Mouse (Mus musculus): ENCODE results near the gene Ehmt2. TPM values are rescaled to one million over a fixed set of nuclear protein-coding genes. Genes with fewer than 3 reads are reported as not detected.

Ehmt2 gene
- polyA plus RNA-seq, 1 experiment from 2014 or later, result 86.8 TPM

Small RNAs within 50 kb of the gene (microRNA-seq; reads per million reads assigned to microRNA genes)
- gene Mir6972, result not detected

Other genes starting within 250 kb of the Ehmt2 start
- gene Tnxb, start 227.9 kb upstream of the Ehmt2 start, polyA plus RNA-seq (2014; fragmentation: Nextera tagmentation; extraction: Ambion mirVana), result 0.23 and 0.32 TPM in 2 replicates
- not detected in 2 replicates for gene C4b, start 154.6 kb upstream of the Ehmt2 start, polyA plus RNA-seq (2014; fragmentation: Nextera tagmentation; extraction: Ambion mirVana)
- not detected in 2 replicates for gene Cyp21a1, start 93.9 kb upstream of the Ehmt2 start, polyA plus RNA-seq (2014; fragmentation: Nextera tagmentation; extraction: Ambion mirVana)
- 30.5 and 37.7 TPM in 2 replicates for gene Stk19, start 61.5 kb upstream of the Ehmt2 start, polyA plus RNA-seq (2014; fragmentation: Nextera tagmentation; extraction: Ambion mirVana)
- gene Dxo, start 61.5 kb upstream of the Ehmt2 start, polyA plus RNA-seq (2014; fragmentation: Nextera tagmentation; extraction: Ambion mirVana), result 59.4 and 67.7 TPM in 2 replicates
- 46.2 and 57.7 TPM in 2 replicates for gene Skiv2l, start 48.3 kb upstream of the Ehmt2 start, polyA plus RNA-seq (2014; fragmentation: Nextera tagmentation; extraction: Ambion mirVana)
- gene Nelfe, start 48.1 kb upstream of the Ehmt2 start, polyA plus RNA-seq (2014; fragmentation: Nextera tagmentation; extraction: Ambion mirVana), result 78.3 and 78.9 TPM in 2 replicates
- 1.3 and 2.0 TPM in 2 replicates for gene Cfb, start 36.0 kb upstream of the Ehmt2 start, polyA plus RNA-seq (2014; fragmentation: Nextera tagmentation; extraction: Ambion mirVana)
- 2.2 and 2.3 TPM in 2 replicates for gene Zbtb12, start 19.0 kb upstream of the Ehmt2 start, polyA plus RNA-seq (2014; fragmentation: Nextera tagmentation; extraction: Ambion mirVana)
- not detected in 2 replicates for gene Gm20547, start 16.4 kb upstream of the Ehmt2 start, polyA plus RNA-seq (2014; fragmentation: Nextera tagmentation; extraction: Ambion mirVana)
- 1.5 and 2.1 TPM in 2 replicates for gene C2, start 204 bp upstream of the Ehmt2 start, polyA plus RNA-seq (2014; fragmentation: Nextera tagmentation; extraction: Ambion mirVana)
- gene Slc44a4, start 16.0 kb downstream of the Ehmt2 start, polyA plus RNA-seq (2014; fragmentation: Nextera tagmentation; extraction: Ambion mirVana), result not detected in 2 replicates
- 27.4 and 30.1 TPM in 2 replicates for gene Neu1, start 32.8 kb downstream of the Ehmt2 start, polyA plus RNA-seq (2014; fragmentation: Nextera tagmentation; extraction: Ambion mirVana)
- gene Hspa1b, start 60.8 kb downstream of the Ehmt2 start, polyA plus RNA-seq (2014; fragmentation: Nextera tagmentation; extraction: Ambion mirVana), result 0.27 and 0.35 TPM in 2 replicates
- not detected in 2 replicates for gene Gm20481, start 71.4 kb downstream of the Ehmt2 start, polyA plus RNA-seq (2014; fragmentation: Nextera tagmentation; extraction: Ambion mirVana)
- gene Hspa1a, start 73.7 kb downstream of the Ehmt2 start, polyA plus RNA-seq (2014; fragmentation: Nextera tagmentation; extraction: Ambion mirVana), result 7.0 and 7.6 TPM in 2 replicates
- gene Hspa1l, start 74.2 kb downstream of the Ehmt2 start, polyA plus RNA-seq (2014; fragmentation: Nextera tagmentation; extraction: Ambion mirVana), result 1.6 and 2.8 TPM in 2 replicates
- gene Lsm2, start 83.4 kb downstream of the Ehmt2 start, polyA plus RNA-seq (2014; fragmentation: Nextera tagmentation; extraction: Ambion mirVana), result 89.1 and 89.5 TPM in 2 replicates
- gene Vars, start 102.5 kb downstream of the Ehmt2 start, polyA plus RNA-seq (2014; fragmentation: Nextera tagmentation; extraction: Ambion mirVana), result 51.4 and 56.9 TPM in 2 replicates
- 0.11 and 0.15 TPM in 2 replicates for gene Vwa7, start 118.1 kb downstream of the Ehmt2 start, polyA plus RNA-seq (2014; fragmentation: Nextera tagmentation; extraction: Ambion mirVana)
- 2.1 and 2.2 TPM in 2 replicates for gene Sapcd1, start 129.5 kb downstream of the Ehmt2 start, polyA plus RNA-seq (2014; fragmentation: Nextera tagmentation; extraction: Ambion mirVana)
- gene Msh5, start 148.3 kb downstream of the Ehmt2 start, polyA plus RNA-seq (2014; fragmentation: Nextera tagmentation; extraction: Ambion mirVana), result 1.9 and 2.2 TPM in 2 replicates
- 13.3 and 37.0 TPM in 2 replicates for gene Clic1, start 151.5 kb downstream of the Ehmt2 start, polyA plus RNA-seq (2014; fragmentation: Nextera tagmentation; extraction: Ambion mirVana)
- gene Ddah2, start 160.6 kb downstream of the Ehmt2 start, polyA plus RNA-seq (2014; fragmentation: Nextera tagmentation; extraction: Ambion mirVana), result 269 and 303 TPM in 2 replicates
- gene Ly6g6c, start 166.9 kb downstream of the Ehmt2 start, polyA plus RNA-seq (2014; fragmentation: Nextera tagmentation; extraction: Ambion mirVana), result not detected in 2 replicates
- 0.12 and 0.15 TPM in 2 replicates for gene Mpig6b, start 167.7 kb downstream of the Ehmt2 start, polyA plus RNA-seq (2014; fragmentation: Nextera tagmentation; extraction: Ambion mirVana)
- gene Ly6g6e, start 178.4 kb downstream of the Ehmt2 start, polyA plus RNA-seq (2014; fragmentation: Nextera tagmentation; extraction: Ambion mirVana), result 0.46 and 0.66 TPM in 2 replicates
- gene Ly6g6d, start 179.6 kb downstream of the Ehmt2 start, polyA plus RNA-seq (2014; fragmentation: Nextera tagmentation; extraction: Ambion mirVana), result 0.84 and 1.8 TPM in 2 replicates
- gene Ly6g6f, start 187.1 kb downstream of the Ehmt2 start, polyA plus RNA-seq (2014; fragmentation: Nextera tagmentation; extraction: Ambion mirVana), result 0.23 TPM in 1 of 2 replicates, not detected in the other
- 82.3 and 92.5 TPM in 2 replicates for gene Abhd16a, start 190.8 kb downstream of the Ehmt2 start, polyA plus RNA-seq (2014; fragmentation: Nextera tagmentation; extraction: Ambion mirVana)
- gene Ly6g5c, start 209.8 kb downstream of the Ehmt2 start, polyA plus RNA-seq (2014; fragmentation: Nextera tagmentation; extraction: Ambion mirVana), result not detected in 2 replicates
- gene Ly6g5b, start 217.0 kb downstream of the Ehmt2 start, polyA plus RNA-seq (2014; fragmentation: Nextera tagmentation; extraction: Ambion mirVana), result 0.52 and 0.92 TPM in 2 replicates
- gene Gpank1, start 223.0 kb downstream of the Ehmt2 start, polyA plus RNA-seq (2014; fragmentation: Nextera tagmentation; extraction: Ambion mirVana), result 22.2 and 23.7 TPM in 2 replicates
- gene Csnk2b, start 223.6 kb downstream of the Ehmt2 start, polyA plus RNA-seq (2014; fragmentation: Nextera tagmentation; extraction: Ambion mirVana), result 361 and 363 TPM in 2 replicates
- gene D17H6S53E, start 227.9 kb downstream of the Ehmt2 start, polyA plus RNA-seq (2014; fragmentation: Nextera tagmentation; extraction: Ambion mirVana), result 8.1 and 9.7 TPM in 2 replicates
- gene Apom, start 233.6 kb downstream of the Ehmt2 start, polyA plus RNA-seq (2014; fragmentation: Nextera tagmentation; extraction: Ambion mirVana), result 0.75 and 0.89 TPM in 2 replicates
- gene Bag6, start 236.7 kb downstream of the Ehmt2 start, polyA plus RNA-seq (2014; fragmentation: Nextera tagmentation; extraction: Ambion mirVana), result 88.3 and 102 TPM in 2 replicates